Mouse (Mus musculus) hindbrain, embryonic 11.5 days (tissue): Measurements from ENCODE around the gene Spag9. TPM values are rescaled to one million over a fixed set of nuclear protein-coding genes. Genes with fewer than 3 reads are reported as not detected.

ENCODE experiments used
- ATAC-seq: fragments of 200-750 bp; cut with Nextera tagmentation; 2 replicates; pipeline ENCODE4 v1.8.0; 2017; ENCODE audit warnings: mild to moderate bottlenecking, moderate TSS enrichment, moderate library complexity; ENCODE audit not compliant: low FRiP score
- DNase-seq: peaks from one replicate; pipeline ENCODE4 v3.0.0-alpha.2; 2015; ENCODE audit warnings: low spot score
- H3K27ac ChIP-seq: fragments of 300-500 bp; sonication (generic); 2 replicates; pipeline ENCODE4 v1.5.1; 2014; ENCODE audit warnings: mild to moderate bottlenecking, low read depth, low read length
- H3K27me3 ChIP-seq: fragments of 300-500 bp; sonication (generic); 2 replicates; pipeline ENCODE4 v1.6.1; 2014; ENCODE audit warnings: mild to moderate bottlenecking, low read length, moderate library complexity, mixed read lengths; ENCODE audit not compliant: control insufficient read depth, insufficient read depth
- H3K36me3 ChIP-seq: fragments of 300-500 bp; sonication (generic); 2 replicates; pipeline ENCODE4 v1.6.1; 2014; ENCODE audit warnings: mild to moderate bottlenecking, low read length, moderate library complexity, mixed read lengths; ENCODE audit not compliant: control insufficient read depth, insufficient read depth
- H3K4me1 ChIP-seq: fragments of 300-500 bp; sonication (generic); replicated peaks from 2 replicates; pipeline ENCODE4 v1.6.1; 2014; ENCODE audit warnings: low read length, mixed read lengths; ENCODE audit not compliant: control insufficient read depth, insufficient read depth
- H3K4me2 ChIP-seq: fragments of 300-500 bp; sonication (generic); replicated peaks from 2 replicates; pipeline ENCODE4 v1.6.1; 2014; ENCODE audit warnings: mild to moderate bottlenecking, low read depth, low read length
- H3K4me3 ChIP-seq: fragments of 300-500 bp; sonication (generic); 2 replicates; pipeline ENCODE4 v1.5.1; 2014; ENCODE audit warnings: low read depth, low read length
- H3K9ac ChIP-seq: fragments of 300-500 bp; sonication (generic); 2 replicates; pipeline ENCODE4 v1.6.1; 2014; ENCODE audit warnings: low read depth, low read length
- H3K9me3 ChIP-seq: fragments of 300-500 bp; sonication (generic); 2 replicates; pipeline ENCODE4 v1.6.1; 2016; ENCODE audit warnings: low read length; ENCODE audit not compliant: control insufficient read depth
- WGBS: fragments of 180-500 bp; shearing (Covaris S2); extraction: QIAGEN DNeasy Blood & Tissue Kit; methylation state at CpG from one replicate; pipeline ENCODE4 v1.1.7; 2014; 5-methylcytosine and 5-hydroxymethylcytosine counted together
- polyA plus RNA-seq: library from polyadenylated mRNA; unstranded; fragments of >200 nt; fragmentation: Nextera tagmentation; extraction: Ambion mirVana; gene quantifications from 2 replicates; pipeline ENCODE4 v1.2.1, GENCODE M21; 2014

Spag9 gene
- polyA plus RNA-seq, 1 experiment from 2014 or later = 107 TPM

DNA sequence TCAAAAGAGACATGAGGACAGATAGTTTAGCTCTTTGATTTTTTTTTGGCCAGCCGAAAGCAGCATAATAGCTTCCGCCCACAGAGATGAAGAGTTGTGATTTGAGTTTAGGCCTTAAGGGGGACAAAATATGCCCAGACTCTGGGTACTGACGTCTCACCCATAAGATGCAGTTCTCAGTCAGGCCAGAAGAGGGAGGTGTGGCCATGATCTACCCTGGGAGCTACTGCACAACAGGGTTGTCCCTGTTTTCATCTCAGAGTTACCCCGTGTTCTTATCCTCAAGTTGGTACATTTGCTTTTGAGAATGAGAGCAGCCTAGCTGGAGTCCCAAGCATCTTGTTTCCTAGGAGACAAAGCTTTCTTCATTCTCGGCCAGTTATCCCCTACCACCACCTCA is 132.1 kb downstream of the Spag9 start:
- DNase-seq = peak; percentile 90
- ATAC-seq = peak; percentile 71
- H3K4me2 ChIP-seq = no peak overlapping the region
- H3K9ac ChIP-seq = no peak overlapping the region
- H3K27ac ChIP-seq = no peak overlapping the region
- H3K4me3 ChIP-seq = no peak overlapping the region
- WGBS = 47% methylated on average over 5 of the region's 5 CpGs
- H3K4me1 ChIP-seq = no peaks in the 10 kb centered on the region
- H3K36me3 ChIP-seq = no peaks in the 10 kb centered on the region; the same call in 1 of the 2 replicates
- H3K9me3 ChIP-seq = no peaks in the 10 kb centered on the region
- H3K27me3 ChIP-seq = no peaks in the 10 kb centered on the region

DNA sequence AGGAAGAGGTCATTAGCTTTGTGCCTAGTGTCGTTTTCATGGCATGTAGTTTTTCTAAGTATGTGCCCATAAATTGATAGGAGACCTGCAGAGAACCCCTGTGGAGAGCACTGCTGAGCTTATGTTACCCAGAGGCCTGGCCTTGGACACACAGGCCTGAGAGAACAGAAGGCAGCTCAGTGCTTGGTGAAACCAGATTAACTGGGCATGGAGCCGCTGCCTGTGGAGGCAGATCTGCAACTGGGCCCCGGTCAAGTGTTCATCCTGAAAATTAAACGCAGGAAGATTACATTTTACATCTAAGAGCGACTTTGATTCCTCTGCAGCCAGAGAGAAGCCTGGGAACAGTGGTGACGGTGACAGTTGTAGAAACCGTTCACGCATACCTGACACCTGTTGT is 132.6 kb downstream of the Spag9 start:
- Histone ChIP-seq H3K4me3 (no peak overlapping the region), H3K4me2 (no peak overlapping the region), H3K27me3 (no peaks in the 10 kb centered on the region), H3K36me3 (no peaks in the 10 kb centered on the region; the same call in 1 of the 2 replicates), H3K4me1 (no peaks in the 10 kb centered on the region), H3K9me3 (no peaks in the 10 kb centered on the region), H3K9ac (no peak overlapping the region), H3K27ac (no peak overlapping the region)
- WGBS = 90% methylated on average over 8 of the region's 8 CpGs
- no peak for ATAC-seq
- no peak for DNase-seq

DNA sequence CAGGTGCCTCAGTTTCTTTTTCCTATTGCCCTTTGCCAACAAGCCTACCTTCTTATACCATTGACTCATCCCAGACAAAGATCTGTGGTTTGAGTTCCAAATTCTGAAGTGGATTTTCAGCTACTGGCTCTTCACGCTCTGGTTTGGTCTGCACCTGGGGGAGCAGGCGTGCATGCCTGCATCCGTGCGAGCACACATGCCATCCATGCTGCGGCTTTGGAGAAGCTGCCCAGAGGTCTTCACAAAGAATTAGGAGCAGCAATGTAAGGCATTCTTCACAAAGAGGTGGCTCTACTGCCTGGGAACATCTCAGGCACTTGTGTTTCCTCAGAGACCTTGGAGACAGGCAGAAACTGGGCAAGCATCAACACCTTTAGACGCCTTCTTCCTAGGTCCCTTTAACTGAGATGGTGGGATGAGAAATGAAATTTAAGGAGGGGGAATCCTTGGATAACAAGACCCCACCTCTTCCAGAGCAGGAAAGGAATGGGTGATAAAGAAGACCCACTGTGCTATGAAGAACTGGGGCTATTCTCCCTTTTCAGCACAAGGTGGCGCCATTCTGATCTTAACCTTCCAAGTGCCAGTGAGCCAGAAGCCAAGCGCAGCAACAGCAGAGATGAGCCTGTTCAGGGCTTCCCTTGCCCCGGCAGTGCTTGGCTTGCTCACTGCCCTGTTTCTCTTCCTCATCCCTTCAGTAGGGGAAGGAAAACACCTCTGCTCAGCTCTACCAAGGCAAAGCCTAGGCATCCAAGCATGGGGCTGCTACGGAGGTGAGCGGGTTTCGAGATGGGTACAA is 133.6 kb downstream of the Spag9 start:
- Histone ChIP-seq H3K9me3 (no peaks in the 10 kb centered on the region), H3K27me3 (no peaks in the 10 kb centered on the region), H3K4me3 (no peak overlapping the region), H3K36me3 (no peaks in the 10 kb centered on the region; the same call in 1 of the 2 replicates), H3K27ac (no peak overlapping the region), H3K4me2 (no peak overlapping the region), H3K4me1 (no peaks in the 10 kb centered on the region), H3K9ac (no peak overlapping the region)
- ATAC-seq (no peak), DNase-seq (peak; percentile 81)
- 64% methylated on average over 12 of the region's 12 CpGs for WGBS

DNA sequence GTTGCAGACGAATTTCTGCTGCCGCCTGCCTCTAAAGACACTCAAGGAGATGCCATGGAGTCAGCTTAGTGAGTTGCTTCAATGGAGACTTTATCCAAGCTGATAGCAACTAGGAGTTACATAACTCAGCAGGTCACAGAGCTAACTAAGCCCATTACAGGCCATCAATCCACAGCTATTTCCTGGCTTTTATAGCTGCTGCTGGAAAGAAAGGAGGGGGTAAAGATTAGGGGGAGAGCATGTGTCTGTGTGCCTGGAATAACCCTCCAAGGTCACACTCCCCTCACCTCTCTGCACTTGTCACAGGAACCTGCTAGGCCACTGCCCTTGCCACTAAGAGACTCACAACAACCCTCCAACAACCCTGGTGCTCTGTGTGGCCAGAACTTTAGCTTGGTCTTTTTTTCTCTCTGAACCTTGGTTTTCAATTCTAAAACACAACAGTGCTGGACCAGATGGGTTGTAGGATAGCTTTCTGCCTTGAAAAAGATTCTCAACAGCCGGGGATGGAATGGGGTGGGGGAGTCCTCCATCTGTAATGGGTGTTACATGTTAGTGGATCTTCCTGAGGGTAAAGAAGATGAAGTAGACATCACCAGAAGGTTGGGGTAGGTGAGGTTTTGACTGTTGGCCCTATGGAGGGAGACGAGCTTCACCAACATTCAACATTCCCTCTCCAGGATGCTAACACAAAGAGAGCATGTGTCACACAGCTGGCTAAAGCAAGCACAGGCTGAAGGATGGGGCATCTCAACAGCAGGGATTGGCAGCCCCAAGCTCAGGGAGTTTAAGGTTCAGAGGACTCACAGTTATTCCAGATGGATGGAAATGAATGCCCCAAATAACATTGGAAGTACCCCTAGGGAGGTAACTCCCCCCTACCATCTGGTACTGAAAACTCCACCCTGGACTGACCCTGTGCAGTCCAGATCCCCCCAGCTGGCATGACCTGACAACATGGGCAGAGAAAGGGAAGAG is 134.5 kb downstream of the Spag9 start:
- Histone ChIP-seq H3K27ac (no peak overlapping the region), H3K9me3 (no peaks in the 10 kb centered on the region), H3K4me2 (no peak overlapping the region), H3K27me3 (no peaks in the 10 kb centered on the region), H3K36me3 (no peaks in the 10 kb centered on the region), H3K9ac (no peak overlapping the region), H3K4me3 (no peak overlapping the region), H3K4me1 (no peaks in the 10 kb centered on the region)
- DNase-seq (no peak), ATAC-seq (no peak)
- WGBS = 73% methylated on average over 4 of the region's 4 CpGs

DNA sequence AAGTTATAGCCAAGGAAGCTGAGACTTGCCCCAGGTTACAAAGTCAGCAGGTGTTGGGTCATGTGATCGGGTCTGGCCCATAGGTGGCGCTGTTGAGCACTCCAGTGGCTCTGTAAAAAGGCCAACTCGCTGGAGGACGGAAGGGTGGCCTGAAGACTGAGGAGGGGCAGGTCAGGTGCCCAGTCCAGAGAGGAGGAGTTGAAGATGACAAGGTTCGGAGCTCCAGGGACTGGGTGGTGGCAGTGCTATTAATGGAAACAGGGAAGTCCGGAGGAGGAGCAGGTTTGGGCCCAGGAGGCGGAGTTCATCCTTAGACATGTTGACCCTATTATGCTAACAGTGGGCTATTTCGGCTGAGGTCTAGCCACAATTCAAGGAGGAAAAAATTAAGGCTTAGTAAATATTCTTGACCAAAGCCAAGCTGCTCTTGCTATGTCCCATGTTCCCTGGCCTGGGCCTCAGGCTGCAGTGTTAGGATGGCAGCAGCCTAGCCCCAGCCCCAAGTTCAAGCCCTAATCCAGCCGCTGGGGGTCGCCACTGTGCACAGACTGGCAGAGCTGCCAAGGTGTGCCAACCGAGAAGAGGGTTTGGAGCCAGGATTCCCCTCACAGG is 137.6 kb downstream of the Spag9 start:
- 0 out of 2 replicates have a peak, but pooled peaks cover 3% of the 10 kb centered on the region for H3K4me1 ChIP-seq
- H3K9me3 ChIP-seq = no peaks in the 10 kb centered on the region
- DNase-seq (peak; percentile 90), ATAC-seq (peak; percentile 75)
- H3K36me3 ChIP-seq = no peaks in the 10 kb centered on the region
- H3K4me3 ChIP-seq = no peak overlapping the region
- H3K4me2 ChIP-seq = no peak overlapping the region
- no peak overlapping the region for H3K27ac ChIP-seq
- no peaks in the 10 kb centered on the region for H3K27me3 ChIP-seq
- H3K9ac ChIP-seq = no peak overlapping the region
- WGBS = 18% methylated on average over 11 of the region's 11 CpGs

DNA sequence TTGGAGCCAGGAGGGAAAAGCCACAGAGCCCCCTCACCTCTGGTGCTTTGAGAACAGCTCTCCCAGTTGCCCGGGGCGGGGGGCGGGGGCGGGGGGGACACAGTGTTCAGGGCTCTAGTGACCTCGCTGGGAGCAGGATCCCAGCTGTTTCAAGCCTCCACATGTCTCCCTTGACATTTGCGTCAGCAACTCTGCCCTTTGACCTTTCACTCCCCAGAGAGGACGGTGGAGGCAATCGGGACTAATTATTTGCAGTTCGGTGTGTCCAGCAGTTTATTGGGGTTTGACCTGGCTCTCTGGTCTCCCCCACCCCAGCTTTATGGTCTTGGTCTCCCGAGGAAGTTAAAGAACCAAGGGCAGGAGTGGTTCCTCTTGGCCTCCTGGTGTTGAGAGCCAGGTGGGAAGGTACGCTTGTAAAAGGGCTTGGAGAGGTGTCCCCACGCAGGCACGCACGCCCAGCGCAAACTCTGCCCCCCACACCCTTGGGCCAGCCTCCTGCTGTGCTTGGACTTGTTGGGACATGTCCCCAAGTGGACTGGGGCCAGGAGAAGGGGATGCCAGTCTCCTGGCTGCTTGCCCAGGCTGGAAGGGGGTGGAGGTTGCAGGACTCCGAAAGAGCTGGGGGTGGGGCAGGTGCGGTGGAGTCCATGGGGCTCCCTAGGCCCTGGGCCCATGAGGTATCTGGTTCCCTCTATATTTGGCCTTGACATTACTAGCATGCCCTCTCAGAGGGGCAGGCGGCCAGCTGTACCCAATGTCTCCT is 138.4 kb downstream of the Spag9 start:
- no peaks in the 10 kb centered on the region for H3K9me3 ChIP-seq
- H3K4me2 ChIP-seq = no peak overlapping the region
- H3K27ac ChIP-seq = no peak overlapping the region
- no peak overlapping the region for H3K4me3 ChIP-seq
- 0 out of 2 replicates have a peak overlapping the region, but pooled peaks have one; percentile 15 for H3K9ac ChIP-seq
- 43% methylated on average over 16 of the region's 18 CpGs for WGBS
- H3K4me1 ChIP-seq = 0 out of 2 replicates have a peak, but pooled peaks cover 3% of the 10 kb centered on the region
- no peaks in the 10 kb centered on the region for H3K27me3 ChIP-seq
- ATAC-seq (peak; percentile 16; the same call in 1 of the 2 replicates), DNase-seq (peak; percentile 30)
- no peaks in the 10 kb centered on the region for H3K36me3 ChIP-seq

DNA sequence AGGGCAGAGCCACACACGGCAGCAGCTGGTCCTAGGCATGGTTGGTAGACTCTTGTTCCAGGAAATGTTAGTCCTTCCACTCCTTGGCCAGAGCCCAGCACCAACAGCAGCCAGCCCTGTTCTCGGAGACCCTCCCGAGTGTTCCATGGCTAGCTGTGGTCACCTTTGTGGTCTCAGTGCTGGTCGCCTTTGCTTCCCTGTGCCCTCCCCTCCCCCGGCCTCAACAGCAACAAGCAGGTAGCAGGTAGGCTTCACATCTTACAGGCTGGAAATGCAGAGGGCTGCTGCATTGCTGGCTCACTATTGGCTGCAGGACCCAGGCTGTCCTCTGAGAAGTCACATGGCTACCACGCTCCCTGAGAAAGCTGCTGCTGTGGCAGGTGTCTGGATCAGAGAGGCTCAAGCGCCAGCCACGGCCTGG is 139.7 kb downstream of the Spag9 start:
- H3K27me3 ChIP-seq = no peaks in the 10 kb centered on the region
- H3K9ac ChIP-seq = no peak overlapping the region
- ATAC-seq (no peak), DNase-seq (no peak)
- no peak overlapping the region for H3K4me3 ChIP-seq
- H3K27ac ChIP-seq = no peak overlapping the region
- 79% methylated on average over 8 of the region's 8 CpGs for WGBS
- 0 out of 2 replicates have a peak, but pooled peaks cover 3% of the 10 kb centered on the region for H3K4me1 ChIP-seq
- H3K9me3 ChIP-seq = no peaks in the 10 kb centered on the region
- no peaks in the 10 kb centered on the region for H3K36me3 ChIP-seq
- no peak overlapping the region for H3K4me2 ChIP-seq

DNA sequence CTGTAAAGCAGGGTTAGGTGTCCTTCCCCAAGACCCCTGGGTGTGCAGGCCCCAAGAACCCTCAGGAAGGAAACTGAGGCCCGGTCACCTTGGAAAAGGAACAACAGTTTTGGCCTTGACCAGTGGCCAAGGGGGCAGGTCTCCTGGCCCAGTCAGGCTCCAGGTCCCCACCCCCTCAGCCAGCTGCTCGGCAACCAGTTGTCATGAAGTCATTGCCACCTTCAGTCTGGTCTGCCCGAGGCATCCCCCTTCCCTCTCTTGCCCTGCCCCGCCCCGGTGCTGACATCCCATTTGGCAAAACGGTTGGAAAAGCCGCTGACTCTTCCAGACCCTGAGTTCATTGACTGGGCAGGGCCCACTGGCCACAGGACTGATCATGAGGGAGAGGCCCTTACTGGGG is 140.8 kb downstream of the Spag9 start:
- no peak for DNase-seq
- Histone ChIP-seq H3K4me1 (0 out of 2 replicates have a peak, but pooled peaks cover 3% of the 10 kb centered on the region), H3K36me3 (no peaks in the 10 kb centered on the region), H3K4me3 (no peak overlapping the region), H3K27ac (no peak overlapping the region), H3K4me2 (no peak overlapping the region), H3K9ac (no peak overlapping the region), H3K9me3 (no peaks in the 10 kb centered on the region), H3K27me3 (no peaks in the 10 kb centered on the region)
- no peak for ATAC-seq
- WGBS = 67% methylated on average over 7 of the region's 7 CpGs
